Mouse (Mus musculus) layer of hippocampus, postnatal 25 days (tissue): Measurements from ENCODE around the gene Rbbp6. TPM values are rescaled to one million over a fixed set of nuclear protein-coding genes. Genes with fewer than 3 reads are reported as not detected.

Source experiments
- DNase-seq, 2 experiments: peaks; one replicate each; pipeline ENCODE4 v3.0.0; 2022; ENCODE audit warnings: mixed read lengths in 2 of 2, low spot score in 1 of 2; ENCODE audit errors: extremely low spot score in 1 of 2
- total RNA-seq, 2 experiments: library from RNA; stranded (reverse); gene quantifications; 2 replicates each; pipeline ENCODE4 v1.2.3; 2021

Rbbp6 gene
- total RNA-seq, 2 experiments from 2014 or later: 57.9 to 73.0 TPM

DNA sequence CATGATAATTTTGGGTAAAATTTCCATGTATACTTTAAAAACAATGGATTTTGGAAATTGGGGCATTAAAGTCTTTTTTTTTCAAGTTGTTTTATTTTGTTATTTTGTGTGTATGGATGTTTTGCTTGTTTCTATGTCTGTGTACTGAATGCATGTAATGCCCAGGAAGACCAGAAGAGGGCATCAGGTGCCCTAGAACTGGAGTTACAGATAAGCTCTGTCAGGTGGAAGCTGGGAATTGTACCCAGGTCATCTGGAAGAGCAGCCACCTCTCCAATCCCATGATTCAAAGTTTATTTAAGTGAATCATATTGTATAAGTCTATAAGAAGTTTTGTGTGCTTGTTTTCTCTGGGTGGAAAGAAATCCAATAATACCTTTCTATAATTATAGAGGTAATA, 73.8 kb downstream of the Rbbp6 start:
- no peak for DNase-seq

DNA sequence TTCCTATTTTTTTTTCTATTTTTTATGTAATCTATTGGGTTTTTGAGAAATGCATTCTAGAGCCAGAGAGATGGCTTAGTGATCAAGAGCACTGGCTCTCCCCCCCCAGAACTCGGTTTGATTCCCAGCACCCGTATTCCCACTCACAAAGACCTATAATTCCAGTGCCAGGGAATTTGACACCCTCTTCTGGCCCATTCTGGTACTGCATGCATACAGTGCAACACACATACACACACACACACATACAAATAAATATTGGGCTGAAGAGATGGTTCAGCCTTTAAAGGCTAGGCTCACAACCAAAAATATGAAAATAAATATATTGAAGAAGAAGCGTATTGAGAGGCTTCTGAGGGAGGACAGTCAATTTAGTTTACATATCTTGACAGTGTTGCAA, 79.7 kb downstream of the Rbbp6 start:
- no peak for DNase-seq

DNA sequence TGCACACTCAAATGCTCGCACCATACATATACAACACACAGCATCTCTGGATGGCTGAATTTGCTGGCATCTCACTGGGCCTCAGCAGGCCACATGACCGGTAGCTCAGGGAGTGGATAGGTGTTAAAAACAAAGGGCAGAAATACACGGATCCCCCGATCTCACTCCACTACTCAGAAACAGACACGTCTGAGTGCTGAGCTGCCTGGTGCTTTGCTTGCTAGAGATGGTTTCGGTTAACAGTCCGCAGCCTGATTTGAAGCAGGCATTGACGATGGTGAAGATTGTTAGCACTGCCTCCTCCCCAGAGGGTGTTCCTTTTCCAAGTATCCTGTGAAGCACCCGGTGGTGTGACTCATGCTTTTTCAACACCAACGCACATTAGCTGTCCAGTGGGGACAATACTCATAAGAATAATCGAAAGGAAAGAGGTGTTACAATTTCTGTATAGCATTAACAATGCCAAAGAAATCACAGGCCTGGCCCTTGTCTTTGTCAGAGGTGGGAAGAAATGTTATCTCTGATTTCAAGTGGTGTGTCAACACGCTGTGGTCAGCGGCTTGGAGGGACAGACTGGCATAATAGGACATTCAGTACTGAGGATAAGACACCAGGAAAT, 81.1 kb downstream of the Rbbp6 start:
- DNase-seq: no peak

Other genes starting within 250 kb of the Rbbp6 start
- 10 to 100 TPM; 37.6 to 48.7 TPM for gene Tnrc6a, start 158.2 kb downstream of the Rbbp6 start, total RNA-seq
- under 1 TPM in 1 of 2 experiments, not detected in 1; 0.20 TPM for gene Slc5a11, start 249.1 kb downstream of the Rbbp6 start, total RNA-seq